Comparison of ENCODE assay signal across 8 mouse cellular contexts in the genomic region with DNA sequence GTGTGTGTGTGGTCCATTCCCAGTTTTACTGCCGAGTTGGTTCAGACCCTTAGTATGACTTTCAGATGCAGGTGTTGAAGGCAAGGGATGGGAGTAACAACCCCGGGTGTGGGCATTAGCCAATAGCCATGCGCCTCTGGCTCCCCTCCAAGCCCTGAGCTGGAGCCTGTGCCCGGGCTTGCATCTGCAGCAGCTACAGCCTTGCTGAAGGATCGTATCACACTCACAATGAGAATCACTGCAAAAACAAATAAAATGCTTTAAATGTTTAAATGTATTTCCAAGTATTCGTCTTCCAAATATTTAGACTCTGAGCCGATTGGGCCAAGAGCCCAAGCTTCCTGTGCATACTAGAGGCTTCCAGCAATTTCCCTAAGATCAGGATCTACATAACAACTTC.
DNase-seq lines count a peak whose midpoint lies in the region.

No protein-coding gene starts in this region.

- DNase-seq in adrenal gland, adult (ENCODE audit: inconsistent age in 2 of 2, low spot score in 1 of 2): peak; percentile 56 to 81
- DNase-seq in adrenal gland, postnatal 4 days (ENCODE audit: low spot score in 2 of 2): no peak
- DNase-seq in testis, postnatal 10 days (ENCODE audit: low spot score): peak; percentile 57
- DNase-seq in testis, postnatal 14 days (ENCODE audit: low spot score): no peak
- DNase-seq in heart, postnatal 10 days: peak; percentile 64 to 67
- DNase-seq in layer of hippocampus, postnatal 36 days: peak; percentile 51 to 61
- peak; percentile 24 to 27 for DNase-seq in right cerebral cortex, postnatal 36 days (ENCODE audit: low spot score in 2 of 2)
- DNase-seq in c-Kit-positive CD71-positive TER-119-positive erythroid progenitor cells, embryonic 14.5 days (ENCODE audit: low spot score): no peak

- intact Hi-C loops in heart, postnatal 10 days (cut with DNase I): loop anchor here (5.0 kb wide), 2 partner anchors 107 to 197 kb away; no protein-coding TSS in a partner anchor

Comparison
In these comparisons a context has a peak if more than half of its experiments do, and no peak if none do; other contexts are left out.
1. DNase-seq: peak in adrenal gland, adult (2 of 2), testis, postnatal 10 days (single experiment), heart, postnatal 10 days (2 of 2), layer of hippocampus, postnatal 36 days (2 of 2) and right cerebral cortex, postnatal 36 days (2 of 2); none in adrenal gland, postnatal 4 days (0 of 2), testis, postnatal 14 days (single experiment) and c-Kit-positive CD71-positive TER-119-positive erythroid progenitor cells, embryonic 14.5 days (single experiment).